Mouse (Mus musculus) left cerebral cortex, adult 18-20 months (tissue): ENCODE data around the gene Syt8. TPM values are rescaled to one million over a fixed set of nuclear protein-coding genes. Genes with fewer than 3 reads are reported as not detected.

Experiments used
- DNase-seq, 2 experiments: peaks; one replicate each; pipeline ENCODE4 v3.0.0; 2021 to 2022; ENCODE audit warnings: low spot score in 2 of 2, mixed read lengths in 1 of 2
- total RNA-seq, 2 experiments: library from RNA; stranded (reverse); gene quantifications; 2 replicates each; pipeline ENCODE4 v1.2.3; 2021

The Syt8 gene
- total RNA-seq, 2 experiments from 2014 or later: not detected

- no peak for DNase-seq
Observed at GRCm38 (mm10) chr7:142443474-142443873, 8.8 kb downstream of the Syt8 start.

GRCm38 (mm10) chr7:142444171-142444570, 9.5 kb downstream of the Syt8 start:
- no peak for DNase-seq

- no peak for DNase-seq
Observed at GRCm38 (mm10) chr7:142445324-142445723, 10.7 kb downstream of the Syt8 start.

DNA sequence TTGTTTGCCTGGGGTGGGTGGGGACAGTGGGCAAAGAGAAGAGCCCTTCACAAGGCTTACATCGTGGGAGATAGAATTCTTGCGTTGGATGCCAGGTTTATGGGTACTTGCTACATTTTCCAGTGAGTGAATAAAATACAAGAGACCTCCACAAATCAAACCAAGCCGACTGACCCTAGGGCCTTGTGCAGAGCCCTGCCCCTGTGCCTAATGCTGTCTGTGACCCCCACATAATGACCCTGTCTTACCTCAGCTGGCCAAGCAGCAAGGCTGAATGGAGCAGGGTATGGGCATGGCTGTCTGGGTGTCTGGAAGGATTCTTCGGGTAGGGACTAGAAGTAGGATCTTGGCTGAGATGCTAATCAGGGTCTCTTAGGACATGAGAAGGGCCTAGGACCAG, 11.6 kb downstream of the Syt8 start:
- no peak for DNase-seq

DNA sequence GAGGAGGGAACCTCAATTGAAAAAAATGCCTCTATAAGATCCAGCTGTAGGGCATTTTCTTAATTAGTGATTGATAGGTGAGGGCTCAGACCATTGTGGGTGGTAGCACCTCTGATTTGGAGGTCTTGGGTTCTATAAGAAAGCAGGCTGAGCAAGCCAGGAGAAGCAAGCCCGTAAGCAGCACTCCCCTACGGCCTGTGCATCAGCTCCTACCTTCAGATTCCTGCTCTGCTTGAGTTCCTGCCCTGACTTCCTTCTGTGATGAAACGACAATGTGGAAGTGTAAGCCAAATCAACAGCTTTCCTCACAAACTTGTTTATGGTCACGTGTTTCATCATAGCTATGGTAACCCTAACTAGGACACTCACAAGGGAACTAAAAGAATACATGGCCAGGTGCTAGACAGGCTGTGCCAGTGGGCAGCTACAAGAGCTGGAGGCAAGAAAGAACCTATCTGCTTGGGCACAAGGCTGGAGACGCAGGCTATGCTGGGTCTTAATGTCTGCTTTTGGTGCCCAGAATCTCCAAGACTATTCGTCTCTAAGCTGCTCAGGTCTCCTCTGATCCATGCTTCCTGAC, 14.5 kb downstream of the Syt8 start:
- DNase-seq: no peak

- no peak for DNase-seq
Observed at GRCm38 (mm10) chr7:142454706-142455105, 20.1 kb downstream of the Syt8 start.

DNA sequence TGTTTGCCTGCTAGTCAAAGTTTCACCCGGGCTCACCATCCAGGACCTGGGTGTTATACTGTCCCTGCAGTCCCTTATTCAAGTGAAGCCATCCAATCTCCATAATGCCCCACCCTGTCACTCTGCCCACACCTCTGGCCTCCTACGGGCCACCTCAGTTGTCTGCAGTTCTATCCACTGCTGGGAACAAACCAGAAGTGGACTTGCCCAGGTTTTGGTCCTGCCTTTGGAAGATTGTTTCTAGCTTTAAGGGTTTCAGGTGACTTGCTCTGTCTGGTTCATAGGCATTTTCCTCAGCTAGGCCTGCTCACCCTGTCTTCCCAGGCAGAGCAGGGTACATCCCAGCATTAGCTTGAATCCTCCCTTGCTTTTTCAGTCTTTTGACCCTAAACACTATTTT, 20.6 kb downstream of the Syt8 start:
- DNase-seq: no peak

GRCm38 (mm10) chr7:142456806-142457205, 22.2 kb downstream of the Syt8 start:
- no peak for DNase-seq

DNA sequence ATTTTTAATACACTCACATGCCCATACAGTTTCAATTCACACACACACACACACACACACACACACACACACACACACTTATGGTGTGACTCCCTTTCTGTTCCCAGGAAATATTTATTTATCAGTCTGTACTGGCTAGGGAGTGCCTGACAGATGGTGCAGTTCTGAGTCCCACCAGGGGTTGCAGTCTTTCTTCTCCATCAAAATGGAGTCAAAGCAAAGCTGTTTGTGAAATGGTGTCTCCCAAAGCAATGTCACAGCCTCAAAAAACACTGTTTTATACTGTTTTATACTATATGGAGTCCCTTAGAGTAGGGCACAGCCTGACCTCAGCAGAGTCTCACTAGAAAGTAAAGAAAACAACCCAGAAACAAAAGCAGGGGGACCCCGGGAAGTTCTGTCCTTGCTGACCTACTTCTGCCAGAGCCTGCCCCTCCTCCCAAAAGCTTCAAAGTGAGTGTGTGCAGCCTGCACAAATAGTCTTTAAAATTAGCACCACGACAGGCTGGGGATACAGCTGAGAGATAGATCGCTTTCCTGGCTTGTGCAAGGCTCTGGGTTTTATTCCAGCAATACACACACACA, 22.7 kb downstream of the Syt8 start:
- DNase-seq: no peak

DNA sequence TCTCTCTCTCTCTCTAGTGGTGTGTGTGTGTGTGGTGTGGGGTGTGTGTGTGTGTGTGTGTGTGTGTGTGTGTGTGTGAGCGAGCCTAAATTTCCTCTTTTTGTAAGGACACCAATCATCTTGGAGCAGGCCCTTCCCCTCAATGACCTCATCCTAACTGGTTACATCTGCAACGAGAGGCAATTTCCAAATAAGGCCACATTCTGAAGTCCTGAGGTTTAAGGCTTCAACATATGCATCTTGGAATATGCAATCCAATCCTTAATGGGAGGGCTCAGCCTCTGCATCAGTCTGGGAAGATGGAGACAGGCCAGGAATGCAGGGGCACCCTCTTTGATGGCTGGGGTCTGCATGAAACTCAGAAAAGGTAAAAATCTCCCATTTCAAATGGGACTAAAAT, 23.4 kb downstream of the Syt8 start:
- DNase-seq: no peak

DNA sequence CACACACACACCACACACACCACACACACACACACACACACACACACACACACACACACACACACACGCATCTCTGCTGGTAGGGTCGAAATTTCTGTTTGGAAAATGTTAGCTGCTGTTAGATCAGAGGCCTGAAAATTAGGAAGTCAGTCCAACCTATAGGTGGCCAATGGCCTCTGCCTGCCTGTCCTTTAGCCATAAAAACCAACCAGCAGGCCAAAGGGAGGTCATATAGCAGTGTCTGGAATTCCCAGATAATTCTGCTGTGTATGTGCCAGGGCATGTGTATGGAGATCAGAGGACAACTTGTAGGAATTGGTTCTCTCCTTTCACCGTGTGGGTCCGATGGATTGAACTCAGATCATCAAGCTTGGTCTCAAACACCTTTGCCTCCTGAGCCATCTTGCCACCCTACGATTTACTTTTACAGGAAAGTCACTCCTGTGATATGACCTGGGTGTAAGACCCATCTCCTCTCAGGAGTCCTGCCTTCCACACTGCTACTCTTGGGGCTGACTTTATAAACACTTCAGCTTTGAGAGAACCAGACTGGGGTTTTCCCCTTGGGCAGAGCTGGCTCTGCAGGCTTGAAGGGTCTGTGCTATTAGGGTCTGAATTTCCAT, 24.1 kb downstream of the Syt8 start:
- no peak for DNase-seq

DNA sequence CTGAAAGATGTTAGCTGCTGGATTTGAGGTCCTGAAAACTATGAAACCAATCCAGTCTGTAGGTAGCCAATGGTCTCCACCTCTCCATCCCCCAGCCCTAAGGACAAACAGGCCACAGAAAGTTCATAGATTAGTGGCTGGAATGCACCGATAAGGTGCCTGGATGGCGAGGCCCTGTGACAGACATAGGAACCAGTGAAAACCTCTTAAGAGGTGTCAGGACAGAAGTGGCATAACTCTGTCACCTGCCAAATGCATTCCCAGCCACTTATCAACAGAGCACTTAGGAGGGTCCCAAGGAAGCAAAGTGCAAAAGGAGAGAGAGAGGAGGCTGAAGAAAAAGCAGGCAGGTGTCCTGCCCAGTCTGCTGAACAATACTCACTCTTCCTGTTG, 24.6 kb downstream of the Syt8 start:
- DNase-seq: no peak

DNA sequence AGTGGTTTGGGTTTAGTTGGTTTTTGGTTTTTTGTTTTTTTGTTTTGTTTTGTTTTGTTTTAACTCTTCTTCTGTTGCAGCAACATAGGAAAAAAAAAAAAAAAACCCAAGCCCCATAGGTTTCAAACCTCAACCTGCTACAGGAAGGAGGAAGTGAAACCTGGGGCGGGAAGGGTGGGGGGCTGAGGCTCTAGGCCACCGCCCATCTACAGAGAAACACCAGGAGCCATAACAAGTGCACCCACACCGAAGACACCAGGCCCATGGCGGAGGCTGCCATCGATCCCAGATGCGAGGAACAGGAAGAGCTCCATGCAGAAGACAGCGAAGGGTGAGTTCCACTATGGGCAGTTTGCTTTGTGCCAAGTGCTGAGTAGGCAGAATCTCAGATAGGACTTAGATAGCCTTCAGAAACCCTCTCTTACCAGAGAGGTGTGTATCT, 26.0 kb downstream of the Syt8 start, which contains the start of gene Lsp1:
Gene Lsp1 (plus strand): TSS at position 174 of the 442 bp plus-strand sequence.
- DNase-seq: no peak

DNA sequence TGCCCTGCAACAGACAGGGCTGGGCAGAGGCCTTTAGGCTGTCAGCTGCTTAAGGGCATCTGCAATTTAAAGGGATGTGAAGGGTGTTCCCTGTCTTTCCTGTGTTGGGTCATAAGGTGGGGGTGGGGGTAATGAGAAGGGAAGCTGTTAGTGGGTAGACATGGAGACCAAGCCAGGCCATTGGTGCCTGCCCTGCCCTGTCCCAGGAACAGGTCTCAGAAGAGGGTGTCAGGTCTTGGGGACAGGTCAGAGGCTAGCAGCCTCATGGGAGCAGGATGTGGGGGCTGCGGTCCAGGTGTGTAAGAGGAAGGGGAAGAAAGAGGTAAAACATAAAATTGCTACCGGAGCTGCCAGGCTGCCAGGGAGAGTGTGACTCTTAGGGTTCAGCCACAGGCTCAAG, 26.8 kb downstream of the Syt8 start:
- no peak for DNase-seq

DNA sequence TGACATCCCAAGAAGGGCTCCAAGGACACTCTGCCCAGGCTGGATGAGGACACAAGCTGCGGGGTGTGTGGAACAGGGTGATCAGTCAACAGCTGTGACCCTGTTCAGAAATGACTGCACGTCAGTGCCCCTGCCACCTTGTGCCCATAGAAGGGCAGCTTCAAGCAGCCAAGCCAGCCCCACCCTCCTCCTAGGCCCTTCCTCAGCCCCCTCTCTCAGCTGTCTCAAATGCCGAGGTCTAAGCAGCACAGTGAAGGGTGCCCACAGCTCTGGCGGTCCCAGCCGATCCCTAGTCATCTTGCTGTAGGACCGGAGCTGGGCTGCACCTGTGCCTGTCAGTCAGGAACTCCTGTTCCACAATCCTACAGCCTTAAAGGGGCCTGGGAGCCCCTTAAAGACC, 27.5 kb downstream of the Syt8 start:
- no peak for DNase-seq

- no peak for DNase-seq
Observed at GRCm38 (mm10) chr7:142462594-142463078, 28.0 kb downstream of the Syt8 start.

DNA sequence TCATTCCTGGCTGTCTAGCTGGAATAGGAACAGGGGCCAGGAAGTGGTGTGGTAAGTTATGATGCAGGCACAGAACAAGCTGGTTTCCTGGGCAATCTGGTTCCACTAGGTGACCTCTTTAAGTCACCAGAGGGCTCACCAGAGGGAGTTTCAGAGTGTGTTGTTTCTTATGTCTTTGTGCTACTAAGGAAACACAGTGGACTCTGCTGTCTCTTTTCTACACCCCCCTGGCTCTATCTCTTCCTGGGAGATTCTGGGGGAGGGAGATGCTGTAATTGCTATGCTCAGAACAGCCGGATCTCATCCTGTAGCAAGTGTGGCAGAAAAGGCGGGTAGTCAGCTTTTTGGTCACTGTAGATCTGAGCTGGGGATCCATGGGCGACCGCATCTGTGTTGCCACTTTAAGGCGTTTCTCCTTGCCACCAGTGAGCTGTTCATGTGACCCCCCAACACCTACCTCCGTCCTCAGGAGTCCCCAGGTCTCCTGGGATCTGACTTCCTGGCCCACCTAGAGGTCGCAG, 35.6 kb downstream of the Syt8 start:
- no peak for DNase-seq

GRCm38 (mm10) chr7:142470808-142471413, 36.3 kb downstream of the Syt8 start:
- no peak for DNase-seq

GRCm38 (mm10) chr7:142471414-142471861, 36.8 kb downstream of the Syt8 start:
- no peak for DNase-seq

GRCm38 (mm10) chr7:142471884-142472570, 37.4 kb downstream of the Syt8 start:
- DNase-seq: no peak

GRCm38 (mm10) chr7:142472936-142473335, 38.3 kb downstream of the Syt8 start:
- DNase-seq: no peak
